Mouse (Mus musculus): ENCODE data around the gene Jag1.

DNA sequence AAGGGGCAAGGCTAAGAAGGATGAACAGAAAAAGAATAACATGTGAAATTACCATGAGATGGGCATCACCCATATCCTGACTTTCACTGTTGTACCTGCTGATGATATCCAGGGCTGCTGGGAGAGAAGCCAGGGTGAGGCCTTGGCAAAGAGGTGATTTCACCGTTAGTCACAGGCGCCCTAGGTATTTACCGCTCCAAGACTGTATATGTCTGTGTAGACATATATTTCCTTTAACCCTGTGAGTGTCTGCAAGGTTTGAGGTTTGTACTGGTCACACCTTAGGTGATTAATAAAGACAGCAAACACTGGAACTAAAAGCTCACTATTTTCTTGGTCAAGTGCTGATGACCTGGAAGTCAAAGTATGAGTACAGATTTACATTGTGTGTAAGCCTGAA, 34.5 kb upstream of the Jag1 start:
- TF ChIP-seq E2F4 (IDR thresholded peaks at IDR 0.05; ENCODE audit: insufficient replicate concordance, low read depth, low read length) = no peak
- TF ChIP-seq CTCF (conservative IDR thresholded peaks at IDR 0.05 in 1 of 2, IDR thresholded peaks at IDR 0.05 in 1 of 2; ENCODE audit: low read depth in 2 of 2, low read length in 2 of 2) = no peak
- no peak for TF ChIP-seq RAD21 (IDR thresholded peaks at IDR 0.05; ENCODE audit: low read depth, low read length)
- TF ChIP-seq SMC3 (IDR thresholded peaks at IDR 0.05; ENCODE audit: low read depth, low read length) = no peak
- no peak for TF ChIP-seq ZNF384 (IDR thresholded peaks at IDR 0.05; ENCODE audit: low read depth, low read length)
- TF ChIP-seq GABPA (IDR thresholded peaks at IDR 0.05; ENCODE audit: insufficient replicate concordance, low read depth, low read length) = no peak
- no peak for TF ChIP-seq POLR2AphosphoS2 (IDR thresholded peaks at IDR 0.05; ENCODE audit: low read depth, low read length)
- TF ChIP-seq EP300 (IDR thresholded peaks at IDR 0.05; ENCODE audit: low read length) = no peak
- no peak for TF ChIP-seq ZC3H11A (IDR thresholded peaks at IDR 0.05; ENCODE audit: low read depth, low read length)
- TF ChIP-seq KAT2A (IDR thresholded peaks at IDR 0.05; ENCODE audit: insufficient replicate concordance, low read length) = no peak
- TF ChIP-seq POLR2A (IDR thresholded peaks at IDR 0.05; ENCODE audit: low read depth, low read length) = no peak
- no peak for TF ChIP-seq TBP (conservative IDR thresholded peaks at IDR 0.05; ENCODE audit: low read depth, low read length)

Measured in CH12.LX (cell line).